Mouse (Mus musculus): ENCODE data around the gene Cyp2s1.

DNA sequence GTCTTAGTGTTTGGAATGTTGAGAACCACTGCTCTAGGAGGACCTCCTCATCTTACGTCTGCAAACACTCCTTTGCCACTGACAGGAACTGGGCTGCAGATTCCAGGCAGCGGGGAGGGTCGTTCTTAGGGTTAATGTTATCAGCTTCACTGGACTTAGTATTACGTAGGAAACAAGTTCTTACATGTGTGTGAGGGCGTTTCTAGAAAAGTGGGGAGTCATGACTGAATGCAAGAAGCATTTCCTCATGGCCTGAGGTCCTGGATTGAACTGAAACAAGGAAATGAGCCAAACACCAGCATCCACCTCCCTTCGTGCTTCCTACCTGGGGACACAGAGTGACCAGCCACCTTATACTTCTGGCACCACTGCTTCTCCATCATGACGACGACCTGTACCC lies 27.7 kb upstream of the Cyp2s1 start:
- no peak for TF ChIP-seq EP300 (IDR thresholded peaks at IDR 0.05; ENCODE audit: low read length)
- no peak for TF ChIP-seq JUN (IDR thresholded peaks at IDR 0.05; ENCODE audit: insufficient read depth, low read depth, low read length)
